Mouse (Mus musculus) neural tube, embryonic 15.5 days (tissue): ENCODE measurements around the gene Itga7. TPM values are rescaled to one million over a fixed set of nuclear protein-coding genes. Genes with fewer than 3 reads are reported as not detected.

Experiments
- ATAC-seq: fragments of 200-750 bp; cut with Nextera tagmentation; 2 replicates; pipeline ENCODE4 v1.8.0; 2017; ENCODE audit warnings: mild to moderate bottlenecking, moderate TSS enrichment, moderate library complexity; ENCODE audit not compliant: low FRiP score
- H3K27ac ChIP-seq: fragments of 300-500 bp; sonication (generic); replicated peaks from 2 replicates; pipeline ENCODE4 v1.5.1; 2015; ENCODE audit warnings: mild to moderate bottlenecking, inconsistent platforms
- H3K27me3 ChIP-seq: fragments of 300-500 bp; sonication (generic); replicated peaks from 2 replicates; pipeline ENCODE4 v1.6.1; 2015; ENCODE audit warnings: inconsistent platforms
- H3K36me3 ChIP-seq: fragments of 300-500 bp; sonication (generic); 2 replicates; pipeline ENCODE4 v1.6.1; 2015; ENCODE audit warnings: inconsistent platforms
- H3K4me1 ChIP-seq: fragments of 300-500 bp; sonication (generic); 2 replicates; pipeline ENCODE4 v1.6.1; 2015; ENCODE audit warnings: inconsistent platforms
- H3K4me2 ChIP-seq: fragments of 300-500 bp; sonication (generic); 2 replicates; pipeline ENCODE4 v1.6.1; 2015; ENCODE audit warnings: inconsistent platforms, mild to moderate bottlenecking, moderate library complexity
- H3K4me3 ChIP-seq: fragments of 300-500 bp; sonication (generic); replicated peaks from 2 replicates; pipeline ENCODE4 v1.5.1; 2015; ENCODE audit warnings: mild to moderate bottlenecking, inconsistent platforms
- H3K9ac ChIP-seq: fragments of 300-500 bp; sonication (generic); replicated peaks from 2 replicates; pipeline ENCODE4 v1.6.1; 2015; ENCODE audit warnings: mild to moderate bottlenecking, inconsistent platforms
- H3K9me3 ChIP-seq: fragments of 300-500 bp; sonication (generic); replicated peaks from 2 replicates; pipeline ENCODE4 v1.6.1; 2016; ENCODE audit warnings: inconsistent platforms
- WGBS: fragments of 180-500 bp; shearing (Covaris S2); methylation state at CpG from one replicate; pipeline ENCODE4 v1.1.7; 2015; ENCODE audit warnings: mixed read lengths; 5-methylcytosine and 5-hydroxymethylcytosine counted together
- polyA plus RNA-seq: library from polyadenylated mRNA; unstranded; fragments of >200 nt; fragmentation: Nextera tagmentation; extraction: Ambion mirVana; gene quantifications from 2 replicates; pipeline ENCODE4 v1.2.1, GENCODE M21; 2015

Itga7 gene
- polyA plus RNA-seq, 1 experiment from 2014 or later = 7.2 TPM

- under 1% methylated on average over 39 of the region's 42 CpGs for WGBS
- no peaks in the 10 kb centered on the region for H3K36me3 ChIP-seq
- no peaks in the 10 kb centered on the region for H3K9me3 ChIP-seq
- peak; percentile 93 for ATAC-seq
- H3K4me2 ChIP-seq = peak overlapping the region; percentile 78
- peak overlapping the region; percentile 98 for H3K4me3 ChIP-seq
- H3K27ac ChIP-seq = peak overlapping the region; percentile 97
- H3K27me3 ChIP-seq = peaks cover 3% of the 10 kb centered on the region; the same call in 1 of the 2 replicates
- H3K4me1 ChIP-seq = peaks cover 54% of the 10 kb centered on the region
- peak overlapping the region; percentile 96 for H3K9ac ChIP-seq
Observed at GRCm38 (mm10) chr10:128923013-128923691, 10.5 kb upstream of the Itga7 start.

GRCm38 (mm10) chr10:128923935-128924334 is 9.7 kb upstream of the Itga7 start, which contains the start of gene Bloc1s1:
Gene Bloc1s1, minus strand, starts transcription at chr10:128924035.
- Histone ChIP-seq H3K27me3 (peaks cover 3% of the 10 kb centered on the region; the same call in 1 of the 2 replicates), H3K4me2 (peak within 1 kb of the TSS; percentile 78), H3K36me3 (no peaks in the 10 kb centered on the region), H3K9me3 (no peaks in the 10 kb centered on the region), H3K4me1 (peaks cover 46% of the 10 kb centered on the region), H3K9ac (peak within 1 kb of the TSS; percentile 96), H3K4me3 (peak within 1 kb of the TSS; percentile 98), H3K27ac (peak within 1 kb of the TSS; percentile 97)
- ATAC-seq = no peak
- 59% methylated on average over 9 of the region's 9 CpGs for WGBS

GRCm38 (mm10) chr10:128928356-128928755 is 5.3 kb upstream of the Itga7 start:
- no peaks in the 10 kb centered on the region for H3K36me3 ChIP-seq
- no peak overlapping the region for H3K9ac ChIP-seq
- H3K4me1 ChIP-seq = peaks cover 14% of the 10 kb centered on the region
- peak overlapping the region; percentile 30; the same call in 1 of the 2 replicates for H3K27ac ChIP-seq
- no peak overlapping the region for H3K4me2 ChIP-seq
- H3K9me3 ChIP-seq = no peaks in the 10 kb centered on the region
- no peak overlapping the region for H3K4me3 ChIP-seq
- 30% methylated on average over 4 of the region's 4 CpGs for WGBS
- ATAC-seq = no peak
- H3K27me3 ChIP-seq = peaks cover 32% of the 10 kb centered on the region

GRCm38 (mm10) chr10:128929638-128930378 is 3.8 kb upstream of the Itga7 start:
- no peak overlapping the region for H3K27ac ChIP-seq
- peaks cover 19% of the 10 kb centered on the region for H3K4me1 ChIP-seq
- WGBS = 60% methylated on average over 7 of the region's 7 CpGs
- ATAC-seq = no peak
- peaks cover 41% of the 10 kb centered on the region for H3K27me3 ChIP-seq
- H3K9ac ChIP-seq = no peak overlapping the region
- H3K9me3 ChIP-seq = no peaks in the 10 kb centered on the region
- no peaks in the 10 kb centered on the region for H3K36me3 ChIP-seq
- no peak overlapping the region for H3K4me2 ChIP-seq
- no peak overlapping the region for H3K4me3 ChIP-seq

GRCm38 (mm10) chr10:128931441-128931840 is 2.2 kb upstream of the Itga7 start:
- Histone ChIP-seq H3K27ac (no peak overlapping the region), H3K4me1 (peaks cover 20% of the 10 kb centered on the region), H3K27me3 (peaks cover 57% of the 10 kb centered on the region), H3K4me2 (no peak overlapping the region), H3K9ac (no peak overlapping the region), H3K4me3 (no peak overlapping the region), H3K36me3 (no peaks in the 10 kb centered on the region), H3K9me3 (no peaks in the 10 kb centered on the region)
- WGBS = 71% methylated on average over 2 of the region's 2 CpGs
- ATAC-seq = no peak

GRCm38 (mm10) chr10:128933976-128934721 is 531 bp downstream of the Itga7 start:
- H3K27ac ChIP-seq = no peak overlapping the region

GRCm38 (mm10) chr10:128934997-128935787 is 1.6 kb downstream of the Itga7 start:
- no peak for ATAC-seq
- Histone ChIP-seq H3K4me1 (peaks cover 18% of the 10 kb centered on the region), H3K9ac (no peak overlapping the region), H3K36me3 (no peaks in the 10 kb centered on the region), H3K27ac (no peak overlapping the region), H3K4me2 (peak overlapping the region; percentile 87), H3K9me3 (no peaks in the 10 kb centered on the region), H3K4me3 (peak overlapping the region; percentile 47), H3K27me3 (peaks cover 51% of the 10 kb centered on the region)
- 70% methylated on average over 7 of the region's 7 CpGs for WGBS

More at GRCm38 (mm10) chr10:128933976-128934721, 531 bp downstream of the Itga7 start:
- Histone ChIP-seq H3K27me3 (peaks cover 58% of the 10 kb centered on the region), H3K4me3 (peak overlapping the region; percentile 47), H3K4me2 (peak overlapping the region; percentile 87), H3K4me1 (peaks cover 18% of the 10 kb centered on the region), H3K9ac (peak overlapping the region; percentile 47), H3K36me3 (no peaks in the 10 kb centered on the region), H3K9me3 (no peaks in the 10 kb centered on the region)
- 2% methylated on average over 21 of the region's 21 CpGs for WGBS
- peak; percentile 27 for ATAC-seq

- Histone ChIP-seq H3K9ac (no peak overlapping the region), H3K27me3 (peaks cover 50% of the 10 kb centered on the region), H3K4me2 (peak overlapping the region; percentile 87; the same call in 1 of the 2 replicates), H3K9me3 (no peaks in the 10 kb centered on the region), H3K27ac (no peak overlapping the region), H3K4me3 (no peak overlapping the region), H3K36me3 (no peaks in the 10 kb centered on the region), H3K4me1 (peaks cover 18% of the 10 kb centered on the region)
- 77% methylated on average over 8 of the region's 8 CpGs for WGBS
- ATAC-seq = no peak
Observed at GRCm38 (mm10) chr10:128935826-128936440, 2.3 kb downstream of the Itga7 start.

GRCm38 (mm10) chr10:128937756-128938390 is 4.3 kb downstream of the Itga7 start:
- Histone ChIP-seq H3K27ac (no peak overlapping the region), H3K27me3 (peaks cover 32% of the 10 kb centered on the region), H3K4me1 (peaks cover 18% of the 10 kb centered on the region), H3K36me3 (no peaks in the 10 kb centered on the region), H3K9me3 (no peaks in the 10 kb centered on the region), H3K4me2 (no peak overlapping the region), H3K9ac (no peak overlapping the region), H3K4me3 (no peak overlapping the region)
- no peak for ATAC-seq
- 80% methylated on average over 12 of the region's 12 CpGs for WGBS

GRCm38 (mm10) chr10:128938457-128938856 is 4.8 kb downstream of the Itga7 start:
- H3K4me2 ChIP-seq = no peak overlapping the region

More at GRCm38 (mm10) chr10:128938457-128938856, 4.8 kb downstream of the Itga7 start:
- Histone ChIP-seq H3K27me3 (peaks cover 28% of the 10 kb centered on the region), H3K9me3 (no peaks in the 10 kb centered on the region), H3K27ac (no peak overlapping the region), H3K4me3 (no peak overlapping the region), H3K36me3 (no peaks in the 10 kb centered on the region), H3K9ac (no peak overlapping the region), H3K4me1 (peaks cover 13% of the 10 kb centered on the region)
- no peak for ATAC-seq
- 79% methylated on average over 9 of the region's 9 CpGs for WGBS
